Mouse (Mus musculus): ENCODE results near the gene Psmb3.

Gene Psmb3

GRCm38 (mm10) chr11:97684063-97684680 lies 19.0 kb upstream of the Psmb3 start:
- peaks cover 89% of the 10 kb centered on the region for H3K36me3 ChIP-seq (ENCODE audit: insufficient read depth, low read length)
- no peak for TF ChIP-seq POU5F1 (IDR thresholded peaks at IDR 0.05; ENCODE audit: borderline replicate concordance, low read length)
- TF ChIP-seq NANOG (IDR thresholded peaks at IDR 0.05; ENCODE audit: borderline replicate concordance, low read length), result no peak
- no peak for TF ChIP-seq CTCF (conservative IDR thresholded peaks at IDR 0.05; ENCODE audit: low read length)
- no peaks in the 10 kb centered on the region for H3K27me3 ChIP-seq (ENCODE audit: insufficient read depth, low read length)
- H3K4me1 ChIP-seq (replicated peaks; ENCODE audit: low read depth, low read length), result peaks cover 93% of the 10 kb centered on the region
- H3K4me3 ChIP-seq (replicated peaks; ENCODE audit: low read length), result peak overlapping the region; percentile 72
- no peaks in the 10 kb centered on the region for H3K9me3 ChIP-seq (ENCODE audit: low read length)

- TF ChIP-seq POU5F1 (IDR thresholded peaks at IDR 0.05; ENCODE audit: borderline replicate concordance, low read length) (no peak), CTCF (conservative IDR thresholded peaks at IDR 0.05; ENCODE audit: low read length) (no peak), NANOG (IDR thresholded peaks at IDR 0.05; ENCODE audit: borderline replicate concordance, low read length) (no peak)
- H3K9me3 ChIP-seq (ENCODE audit: low read length), result no peaks in the 10 kb centered on the region
- peak overlapping the region; percentile 72 for H3K4me3 ChIP-seq (replicated peaks; ENCODE audit: low read length)
- no peaks in the 10 kb centered on the region for H3K27me3 ChIP-seq (ENCODE audit: insufficient read depth, low read length)
- peaks cover 89% of the 10 kb centered on the region for H3K36me3 ChIP-seq (ENCODE audit: insufficient read depth, low read length)
- peaks cover 92% of the 10 kb centered on the region for H3K4me1 ChIP-seq (replicated peaks; ENCODE audit: low read depth, low read length)
Observed at GRCm38 (mm10) chr11:97684766-97685165, 18.4 kb upstream of the Psmb3 start.

- no peak for TF ChIP-seq NANOG (IDR thresholded peaks at IDR 0.05; ENCODE audit: borderline replicate concordance, low read length)
- no peak for TF ChIP-seq CTCF (conservative IDR thresholded peaks at IDR 0.05; ENCODE audit: low read length)
- TF ChIP-seq POU5F1 (IDR thresholded peaks at IDR 0.05; ENCODE audit: borderline replicate concordance, low read length), result no peak
- Histone ChIP-seq H3K36me3 (ENCODE audit: insufficient read depth, low read length) (peaks cover 89% of the 10 kb centered on the region), H3K27me3 (ENCODE audit: insufficient read depth, low read length) (no peaks in the 10 kb centered on the region), H3K4me3 (replicated peaks; ENCODE audit: low read length) (peak within 1 kb of the TSS; percentile 72), H3K4me1 (replicated peaks; ENCODE audit: low read depth, low read length) (peaks cover 92% of the 10 kb centered on the region), H3K9me3 (ENCODE audit: low read length) (no peaks in the 10 kb centered on the region)
Observed at GRCm38 (mm10) chr11:97685613-97686321, 17.4 kb upstream of the Psmb3 start, which contains the start of gene Cisd3. Gene Cisd3 (plus strand): TSS chr11:97685826.

- Histone ChIP-seq H3K27me3 (ENCODE audit: insufficient read depth, low read length) (no peaks in the 10 kb centered on the region), H3K4me3 (replicated peaks; ENCODE audit: low read length) (peak overlapping the region; percentile 72), H3K4me1 (replicated peaks; ENCODE audit: low read depth, low read length) (peaks cover 93% of the 10 kb centered on the region), H3K9me3 (ENCODE audit: low read length) (no peaks in the 10 kb centered on the region), H3K36me3 (ENCODE audit: insufficient read depth, low read length) (peaks cover 89% of the 10 kb centered on the region)
- no peak for TF ChIP-seq POU5F1 (IDR thresholded peaks at IDR 0.05; ENCODE audit: borderline replicate concordance, low read length)
- TF ChIP-seq NANOG (IDR thresholded peaks at IDR 0.05; ENCODE audit: borderline replicate concordance, low read length), result no peak
- no peak for TF ChIP-seq CTCF (conservative IDR thresholded peaks at IDR 0.05; ENCODE audit: low read length)
Observed at GRCm38 (mm10) chr11:97686322-97686908, 16.8 kb upstream of the Psmb3 start.

GRCm38 (mm10) chr11:97687061-97687460 lies 16.1 kb upstream of the Psmb3 start:
- peaks cover 89% of the 10 kb centered on the region for H3K36me3 ChIP-seq (ENCODE audit: insufficient read depth, low read length)
- no peaks in the 10 kb centered on the region for H3K27me3 ChIP-seq (ENCODE audit: insufficient read depth, low read length)
- peaks cover 93% of the 10 kb centered on the region for H3K4me1 ChIP-seq (replicated peaks; ENCODE audit: low read depth, low read length)
- no peak for TF ChIP-seq CTCF (conservative IDR thresholded peaks at IDR 0.05; ENCODE audit: low read length)
- TF ChIP-seq NANOG (IDR thresholded peaks at IDR 0.05; ENCODE audit: borderline replicate concordance, low read length), result no peak
- TF ChIP-seq POU5F1 (IDR thresholded peaks at IDR 0.05; ENCODE audit: borderline replicate concordance, low read length), result no peak
- H3K9me3 ChIP-seq (ENCODE audit: low read length), result no peaks in the 10 kb centered on the region
- peak overlapping the region; percentile 72 for H3K4me3 ChIP-seq (replicated peaks; ENCODE audit: low read length)

- peak; percentile 85 for TF ChIP-seq CTCF (conservative IDR thresholded peaks at IDR 0.05; ENCODE audit: low read length)
- no peak for TF ChIP-seq NANOG (IDR thresholded peaks at IDR 0.05; ENCODE audit: borderline replicate concordance, low read length)
- Histone ChIP-seq H3K27me3 (ENCODE audit: insufficient read depth, low read length) (no peaks in the 10 kb centered on the region), H3K4me1 (replicated peaks; ENCODE audit: low read depth, low read length) (peaks cover 93% of the 10 kb centered on the region), H3K4me3 (replicated peaks; ENCODE audit: low read length) (no peak overlapping the region; the same call in 1 of the 2 replicates), H3K9me3 (ENCODE audit: low read length) (no peaks in the 10 kb centered on the region), H3K36me3 (ENCODE audit: insufficient read depth, low read length) (peaks cover 89% of the 10 kb centered on the region)
Observed at GRCm38 (mm10) chr11:97689861-97690260, 13.3 kb upstream of the Psmb3 start.

- Histone ChIP-seq H3K4me3 (replicated peaks; ENCODE audit: low read length) (0 out of 2 replicates have a peak overlapping the region, but pooled peaks have one; percentile 37), H3K27me3 (ENCODE audit: insufficient read depth, low read length) (no peaks in the 10 kb centered on the region), H3K36me3 (ENCODE audit: insufficient read depth, low read length) (peaks cover 72% of the 10 kb centered on the region), H3K9me3 (ENCODE audit: low read length) (no peaks in the 10 kb centered on the region), H3K4me1 (replicated peaks; ENCODE audit: low read depth, low read length) (peaks cover 91% of the 10 kb centered on the region)
- TF ChIP-seq CTCF (conservative IDR thresholded peaks at IDR 0.05; ENCODE audit: low read length) (no peak), NANOG (IDR thresholded peaks at IDR 0.05; ENCODE audit: borderline replicate concordance, low read length) (no peak), POU5F1 (IDR thresholded peaks at IDR 0.05; ENCODE audit: borderline replicate concordance, low read length) (no peak)
Observed at GRCm38 (mm10) chr11:97694435-97694834, 8.8 kb upstream of the Psmb3 start.

GRCm38 (mm10) chr11:97694921-97695711 lies 8.1 kb upstream of the Psmb3 start:
- H3K4me3 ChIP-seq (replicated peaks; ENCODE audit: low read length), result peak overlapping the region; percentile 94
- no peaks in the 10 kb centered on the region for H3K27me3 ChIP-seq (ENCODE audit: insufficient read depth, low read length)
- H3K9me3 ChIP-seq (ENCODE audit: low read length), result no peaks in the 10 kb centered on the region
- TF ChIP-seq POU5F1 (IDR thresholded peaks at IDR 0.05; ENCODE audit: borderline replicate concordance, low read length), result no peak
- TF ChIP-seq CTCF (conservative IDR thresholded peaks at IDR 0.05; ENCODE audit: low read length), result no peak
- no peak for TF ChIP-seq NANOG (IDR thresholded peaks at IDR 0.05; ENCODE audit: borderline replicate concordance, low read length)
- peaks cover 85% of the 10 kb centered on the region for H3K4me1 ChIP-seq (replicated peaks; ENCODE audit: low read depth, low read length)
- H3K36me3 ChIP-seq (ENCODE audit: insufficient read depth, low read length), result peaks cover 65% of the 10 kb centered on the region
